Mouse (Mus musculus) forebrain, embryonic 11.5 days (tissue): Measurements from ENCODE around the gene Plg. TPM values are rescaled to one million over a fixed set of nuclear protein-coding genes. Genes with fewer than 3 reads are reported as not detected.

ENCODE experiments used
- ATAC-seq: fragments of 200-750 bp; cut with Nextera tagmentation; replicated peaks from 2 replicates; pipeline ENCODE4 v1.8.0; 2017; ENCODE audit warnings: moderate TSS enrichment; ENCODE audit not compliant: low FRiP score
- DNase-seq: peaks from one replicate; pipeline ENCODE4 v3.0.0-alpha.2; 2017; ENCODE audit warnings: low spot score
- H3K27ac ChIP-seq: fragments of 300-500 bp; sonication (generic); 2 replicates; pipeline ENCODE4 v1.5.1; 2014; ENCODE audit warnings: low read depth, low read length
- H3K27me3 ChIP-seq: fragments of 300-500 bp; sonication (generic); 2 replicates; pipeline ENCODE4 v1.6.1; 2014; ENCODE audit warnings: mild to moderate bottlenecking, low read length, mixed read lengths; ENCODE audit not compliant: control insufficient read depth, insufficient read depth
- H3K36me3 ChIP-seq: fragments of 300-500 bp; sonication (generic); 2 replicates; pipeline ENCODE4 v1.6.1; 2014; ENCODE audit warnings: mild to moderate bottlenecking, low read length, moderate library complexity, mixed read lengths; ENCODE audit not compliant: control insufficient read depth, insufficient read depth
- H3K4me1 ChIP-seq: fragments of 300-500 bp; sonication (generic); replicated peaks from 2 replicates; pipeline ENCODE4 v1.6.1; 2014; ENCODE audit warnings: low read length, mixed read lengths; ENCODE audit not compliant: control insufficient read depth, insufficient read depth
- H3K4me2 ChIP-seq: fragments of 300-500 bp; sonication (generic); 2 replicates; pipeline ENCODE4 v1.6.1; 2014; ENCODE audit warnings: low read depth, mild to moderate bottlenecking, low read length, moderate library complexity, mixed read lengths; ENCODE audit not compliant: severe bottlenecking
- H3K4me3 ChIP-seq: fragments of 300-500 bp; sonication (generic); 2 replicates; pipeline ENCODE4 v1.5.1; 2014; ENCODE audit warnings: low read depth, low read length
- H3K9ac ChIP-seq: fragments of 300-500 bp; sonication (generic); 2 replicates; pipeline ENCODE4 v1.6.1; 2014; ENCODE audit warnings: low read length
- H3K9me3 ChIP-seq: fragments of 300-500 bp; sonication (generic); 2 replicates; pipeline ENCODE4 v1.6.1; 2016; ENCODE audit warnings: low read length, mixed read lengths; ENCODE audit not compliant: control insufficient read depth
- WGBS: fragments of 180-500 bp; shearing (Covaris S2); extraction: QIAGEN DNeasy Blood & Tissue Kit; methylation state at CpG from one replicate; pipeline ENCODE4 v1.1.7; 2014; 5-methylcytosine and 5-hydroxymethylcytosine counted together
- polyA plus RNA-seq: library from polyadenylated mRNA; unstranded; fragments of >200 nt; fragmentation: Nextera tagmentation; extraction: Ambion mirVana; gene quantifications from 2 replicates; pipeline ENCODE4 v1.2.1, GENCODE M21; 2014

Gene Plg
- polyA plus RNA-seq, 1 experiment from 2014 or later: 0.07 TPM

DNA sequence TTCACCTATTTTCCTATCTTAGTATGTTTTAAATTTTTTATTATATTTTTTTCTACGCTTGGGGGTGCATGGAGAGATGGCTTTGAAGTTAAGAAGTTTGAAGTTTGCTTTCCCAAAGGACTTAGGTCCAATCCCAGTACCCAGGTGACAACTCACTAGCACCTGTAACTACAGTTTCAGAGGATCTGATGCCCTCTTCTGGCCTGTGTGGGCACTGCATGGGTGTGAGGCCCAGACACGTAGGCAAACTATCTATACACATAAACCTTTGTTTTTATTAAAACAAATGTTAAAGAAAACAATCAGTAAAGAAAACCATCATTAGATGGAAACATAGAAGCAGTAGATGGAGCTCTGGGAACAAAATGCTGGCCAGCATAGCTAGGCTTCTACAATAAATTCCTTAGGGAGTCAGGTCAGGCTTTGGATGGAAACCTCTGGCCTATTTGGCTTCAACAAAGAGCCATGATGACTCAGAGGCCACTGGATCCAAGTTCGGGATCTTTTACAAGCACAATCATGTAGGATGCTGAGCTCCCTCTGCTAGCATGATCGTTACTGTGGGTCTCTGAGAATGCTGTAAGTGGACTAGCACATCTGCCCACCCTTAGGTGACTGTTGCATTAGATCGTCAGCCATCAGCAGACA, 76.9 kb downstream of the Plg start:
- Histone ChIP-seq H3K9ac (no peak overlapping the region), H3K4me1 (no peaks in the 10 kb centered on the region; the same call in 1 of the 2 replicates), H3K27me3 (no peaks in the 10 kb centered on the region), H3K4me2 (no peak overlapping the region), H3K4me3 (no peak overlapping the region), H3K9me3 (no peaks in the 10 kb centered on the region), H3K27ac (no peak overlapping the region), H3K36me3 (no peaks in the 10 kb centered on the region)
- ATAC-seq (no peak), DNase-seq (no peak)
- 77% methylated on average over 5 of the region's 5 CpGs for WGBS

DNA sequence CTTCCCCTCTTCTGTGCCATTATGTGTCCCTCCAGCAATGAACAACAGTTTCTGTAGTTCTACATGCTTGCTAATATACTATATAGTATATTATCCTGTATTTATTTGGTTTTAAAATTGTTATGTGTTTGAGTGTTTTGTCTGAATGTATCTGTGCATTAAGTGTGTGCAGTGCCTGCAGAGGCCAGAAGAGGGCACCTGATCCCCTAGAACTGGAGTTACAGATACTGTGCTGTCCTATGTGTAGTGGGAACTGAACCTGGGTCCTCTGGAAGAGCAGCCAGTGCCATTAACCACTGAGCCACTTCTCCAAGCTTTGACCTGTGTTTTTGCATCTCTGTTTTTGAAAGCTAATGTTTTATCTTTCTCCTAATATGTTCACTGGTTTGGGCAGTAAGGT, 82.8 kb downstream of the Plg start:
- Histone ChIP-seq H3K27ac (no peak overlapping the region), H3K4me3 (no peak overlapping the region), H3K4me1 (no peaks in the 10 kb centered on the region), H3K4me2 (no peak overlapping the region), H3K9ac (no peak overlapping the region), H3K36me3 (no peaks in the 10 kb centered on the region), H3K27me3 (no peaks in the 10 kb centered on the region), H3K9me3 (no peaks in the 10 kb centered on the region)
- no peak for ATAC-seq
- DNase-seq: peak; percentile 17

DNA sequence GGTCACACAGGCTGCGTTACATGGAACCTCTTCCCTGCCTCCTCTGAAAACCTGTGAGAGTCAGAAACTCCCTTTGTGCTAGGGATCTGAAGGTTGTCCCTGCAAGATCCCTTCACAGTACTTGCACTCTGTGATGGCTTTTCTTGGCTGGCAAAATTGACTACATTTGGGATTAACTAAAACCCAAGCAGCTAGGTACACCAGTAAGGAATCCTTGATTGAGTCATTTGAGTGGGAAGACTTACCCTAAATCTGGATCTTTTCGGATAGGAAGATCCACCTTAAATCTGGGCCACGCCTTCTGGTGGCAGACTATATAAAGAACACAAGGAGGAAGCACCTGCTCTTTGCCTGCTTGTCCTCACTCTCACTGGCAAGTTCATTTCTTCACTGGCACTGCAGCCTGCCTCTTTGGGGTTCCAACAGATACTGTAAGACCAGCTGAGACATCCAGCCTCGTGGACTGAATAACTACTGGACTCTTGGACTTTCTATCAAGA, 88.1 kb downstream of the Plg start:
- Histone ChIP-seq H3K4me2 (no peak overlapping the region), H3K9ac (no peak overlapping the region), H3K4me3 (no peak overlapping the region), H3K4me1 (no peaks in the 10 kb centered on the region), H3K9me3 (no peaks in the 10 kb centered on the region), H3K27me3 (no peaks in the 10 kb centered on the region), H3K36me3 (no peaks in the 10 kb centered on the region), H3K27ac (no peak overlapping the region)
- 74% methylated on average over 4 of the region's 4 CpGs for WGBS
- ATAC-seq (no peak), DNase-seq (no peak)

DNA sequence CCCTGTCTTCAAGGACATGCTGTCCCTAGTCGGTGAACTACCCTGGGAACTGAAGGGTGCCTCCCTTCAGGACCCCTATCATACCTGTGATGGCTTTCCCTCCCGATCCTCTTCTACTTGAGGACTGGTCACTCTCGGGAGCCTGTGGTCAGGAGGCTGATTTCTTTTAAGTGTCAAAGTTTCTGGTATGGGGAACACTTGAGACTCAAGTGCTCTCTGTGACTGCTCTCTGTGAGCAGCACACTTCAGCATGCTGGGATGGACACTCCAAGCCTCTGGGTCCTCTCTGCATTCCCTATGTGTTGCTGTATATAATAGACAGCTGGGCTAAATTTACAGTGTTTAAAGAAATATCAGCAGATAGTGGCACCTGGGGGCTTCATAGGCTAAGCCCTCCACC, 89.2 kb downstream of the Plg start:
- Histone ChIP-seq H3K27me3 (no peaks in the 10 kb centered on the region), H3K36me3 (no peaks in the 10 kb centered on the region), H3K27ac (no peak overlapping the region), H3K4me2 (no peak overlapping the region), H3K9ac (no peak overlapping the region), H3K9me3 (no peaks in the 10 kb centered on the region), H3K4me3 (no peak overlapping the region), H3K4me1 (no peaks in the 10 kb centered on the region)
- no peak for ATAC-seq
- DNase-seq: no peak
- 74% methylated on average over 3 of the region's 3 CpGs for WGBS

DNA sequence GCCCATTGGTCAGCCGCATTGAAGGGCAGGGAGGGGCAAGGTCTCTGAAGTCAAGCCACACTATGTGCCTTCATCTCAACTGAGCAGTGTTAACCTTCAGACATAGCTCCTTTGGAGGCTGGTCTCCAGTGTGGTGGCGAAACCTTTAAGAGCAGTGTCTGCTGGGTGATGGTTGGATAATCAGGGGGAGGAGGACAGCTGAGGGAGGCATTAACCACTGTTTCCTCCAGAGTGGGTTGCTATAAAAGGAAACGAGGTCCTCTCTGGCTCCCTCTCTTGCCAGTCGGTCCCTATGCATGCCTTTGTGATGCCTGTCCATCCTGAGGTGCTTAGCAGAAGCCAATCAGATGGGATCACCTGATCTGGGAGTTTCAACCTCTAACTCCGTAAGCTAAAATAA, 90.3 kb downstream of the Plg start:
- Histone ChIP-seq H3K27ac (no peak overlapping the region), H3K36me3 (no peaks in the 10 kb centered on the region), H3K9ac (no peak overlapping the region), H3K9me3 (no peaks in the 10 kb centered on the region), H3K27me3 (no peaks in the 10 kb centered on the region), H3K4me2 (no peak overlapping the region), H3K4me1 (no peaks in the 10 kb centered on the region), H3K4me3 (no peak overlapping the region)
- ATAC-seq (no peak), DNase-seq (no peak)
- 79% methylated on average over 5 of the region's 5 CpGs for WGBS

Other genes starting within 250 kb of the Plg start
- gene Map3k4, start 59.8 kb upstream of the Plg start, polyA plus RNA-seq: 49.5 and 59.4 TPM in 2 replicates
- gene Slc22a3, start 129.1 kb downstream of the Plg start, polyA plus RNA-seq: 0.12 and 0.15 TPM in 2 replicates
- not detected in 2 replicates for gene Slc22a2, start 205.5 kb downstream of the Plg start, polyA plus RNA-seq